Mouse (Mus musculus): ENCODE measurements at regions not wholly inside any gene's neighbourhood (a gene's known extent, or its start where the extent isn't known, plus 50 kb on each side); places are given as distances from the start of the nearest gene placed in this dataset.
A peak's percentile ranks its signal among the peaks of the same experiment; 100 is the strongest.

- Histone ChIP-seq H3K9ac (ENCODE audit: low read length) (no peak overlapping the region), H3K27me3 (ENCODE audit: control insufficient read depth, insufficient read depth, low read length) (no peaks in the 10 kb centered on the region), H3K9me3 (ENCODE audit: control insufficient read depth, low read length) (no peaks in the 10 kb centered on the region), H3K36me3 (ENCODE audit: control insufficient read depth, insufficient read depth, low read length) (no peaks in the 10 kb centered on the region), H3K27ac (replicated peaks in 1 of 2; ENCODE audit: control insufficient read depth in 1 of 2, insufficient read depth in 1 of 2, low read depth in 2 of 2, low read length in 2 of 2) (no peak overlapping the region), H3K4me2 (ENCODE audit: low read length) (no peak overlapping the region), H3K4me3 (ENCODE audit: control insufficient read depth in 1 of 2, insufficient read depth in 1 of 2, low read depth in 1 of 2, low read length in 2 of 2) (no peak overlapping the region), H3K4me1 (ENCODE audit: control insufficient read depth in 2 of 2, insufficient read depth in 2 of 2, low read length in 2 of 2) (no peaks in the 10 kb centered on the region)
- no peak for ATAC-seq (ENCODE audit: insufficient number of reproducible peaks, insufficient read depth, low FRiP score, low read depth)
- 81% methylated on average over 8 of the region's 8 CpGs for WGBS
Measured at GRCm38 (mm10) chr14:105417458-105417960, 159.1 kb downstream of the Ndfip2 start.

- Histone ChIP-seq H3K27me3 (ENCODE audit: control insufficient read depth, insufficient read depth, low read length) (no peaks in the 10 kb centered on the region), H3K27ac (replicated peaks in 1 of 2; ENCODE audit: control insufficient read depth in 1 of 2, insufficient read depth in 1 of 2, low read depth in 2 of 2, low read length in 2 of 2) (no peak overlapping the region), H3K4me1 (ENCODE audit: control insufficient read depth in 2 of 2, insufficient read depth in 2 of 2, low read length in 2 of 2) (no peaks in the 10 kb centered on the region), H3K4me3 (ENCODE audit: control insufficient read depth in 1 of 2, insufficient read depth in 1 of 2, low read depth in 1 of 2, low read length in 2 of 2) (no peak overlapping the region), H3K9ac (ENCODE audit: low read length) (no peak overlapping the region), H3K36me3 (ENCODE audit: control insufficient read depth, insufficient read depth, low read length) (no peaks in the 10 kb centered on the region), H3K9me3 (ENCODE audit: control insufficient read depth, low read length) (no peaks in the 10 kb centered on the region), H3K4me2 (ENCODE audit: low read length) (no peak overlapping the region)
- ATAC-seq (ENCODE audit: insufficient number of reproducible peaks, insufficient read depth, low FRiP score, low read depth), result no peak
- WGBS, result 85% methylated on average over 7 of the region's 7 CpGs
Measured at GRCm38 (mm10) chr14:105416964-105417363, 158.6 kb downstream of the Ndfip2 start.

GRCm38 (mm10) chr14:105404662-105405061, 146.3 kb downstream of the Ndfip2 start:
- peak overlapping the region; percentile 56 to 86; a peak in 3 of 4 replicates for H3K27ac ChIP-seq (replicated peaks in 1 of 2; ENCODE audit: control insufficient read depth in 1 of 2, insufficient read depth in 1 of 2, low read depth in 2 of 2, low read length in 2 of 2)
- no peak overlapping the region for H3K4me3 ChIP-seq (ENCODE audit: control insufficient read depth in 1 of 2, insufficient read depth in 1 of 2, low read depth in 1 of 2, low read length in 2 of 2)
- 74% methylated on average over 2 of the region's 2 CpGs for WGBS
- H3K9ac ChIP-seq (ENCODE audit: low read length), result no peak overlapping the region
- no peaks in the 10 kb centered on the region for H3K36me3 ChIP-seq (ENCODE audit: control insufficient read depth, insufficient read depth, low read length)
- H3K4me2 ChIP-seq (ENCODE audit: low read length), result peak overlapping the region; percentile 31
- peaks cover 8 to 24% of the 10 kb centered on the region in 2 experiments for H3K4me1 ChIP-seq (ENCODE audit: control insufficient read depth in 2 of 2, insufficient read depth in 2 of 2, low read length in 2 of 2)
- no peak for ATAC-seq (ENCODE audit: insufficient number of reproducible peaks, insufficient read depth, low FRiP score, low read depth)
- H3K27me3 ChIP-seq (ENCODE audit: control insufficient read depth, insufficient read depth, low read length), result no peaks in the 10 kb centered on the region
- H3K9me3 ChIP-seq (ENCODE audit: control insufficient read depth, low read length), result no peaks in the 10 kb centered on the region

GRCm38 (mm10) chr14:105404241-105404640, 145.9 kb downstream of the Ndfip2 start:
- Histone ChIP-seq H3K9ac (ENCODE audit: low read length) (no peak overlapping the region), H3K27ac (replicated peaks in 1 of 2; ENCODE audit: control insufficient read depth in 1 of 2, insufficient read depth in 1 of 2, low read depth in 2 of 2, low read length in 2 of 2) (peak overlapping the region; percentile 56 to 86; a peak in 3 of 4 replicates), H3K4me2 (ENCODE audit: low read length) (peak overlapping the region; percentile 37), H3K4me1 (ENCODE audit: control insufficient read depth in 2 of 2, insufficient read depth in 2 of 2, low read length in 2 of 2) (peaks cover 8 to 25% of the 10 kb centered on the region in 2 experiments), H3K27me3 (ENCODE audit: control insufficient read depth, insufficient read depth, low read length) (no peaks in the 10 kb centered on the region), H3K4me3 (ENCODE audit: control insufficient read depth in 1 of 2, insufficient read depth in 1 of 2, low read depth in 1 of 2, low read length in 2 of 2) (no peak overlapping the region), H3K9me3 (ENCODE audit: control insufficient read depth, low read length) (no peaks in the 10 kb centered on the region), H3K36me3 (ENCODE audit: control insufficient read depth, insufficient read depth, low read length) (no peaks in the 10 kb centered on the region)
- ATAC-seq (ENCODE audit: insufficient number of reproducible peaks, insufficient read depth, low FRiP score, low read depth), result peak; percentile 91
- WGBS, result 9% methylated on average over 6 of the region's 6 CpGs

- Histone ChIP-seq H3K4me2 (ENCODE audit: low read length) (no peak overlapping the region), H3K27ac (replicated peaks in 1 of 2; ENCODE audit: control insufficient read depth in 1 of 2, insufficient read depth in 1 of 2, low read depth in 2 of 2, low read length in 2 of 2) (peak overlapping the region; percentile 29 to 86; a peak in 3 of 4 replicates), H3K9ac (ENCODE audit: low read length) (no peak overlapping the region), H3K9me3 (ENCODE audit: control insufficient read depth, low read length) (no peaks in the 10 kb centered on the region), H3K4me3 (ENCODE audit: control insufficient read depth in 1 of 2, insufficient read depth in 1 of 2, low read depth in 1 of 2, low read length in 2 of 2) (no peak overlapping the region), H3K27me3 (ENCODE audit: control insufficient read depth, insufficient read depth, low read length) (no peaks in the 10 kb centered on the region), H3K4me1 (ENCODE audit: control insufficient read depth in 2 of 2, insufficient read depth in 2 of 2, low read length in 2 of 2) (peaks cover 10 to 31% of the 10 kb centered on the region in 2 experiments), H3K36me3 (ENCODE audit: control insufficient read depth, insufficient read depth, low read length) (no peaks in the 10 kb centered on the region)
- ATAC-seq (ENCODE audit: insufficient number of reproducible peaks, insufficient read depth, low FRiP score, low read depth), result no peak
- 29% methylated on average over 9 of the region's 9 CpGs for WGBS
Measured at GRCm38 (mm10) chr14:105403256-105403655, 144.9 kb downstream of the Ndfip2 start.

DNA sequence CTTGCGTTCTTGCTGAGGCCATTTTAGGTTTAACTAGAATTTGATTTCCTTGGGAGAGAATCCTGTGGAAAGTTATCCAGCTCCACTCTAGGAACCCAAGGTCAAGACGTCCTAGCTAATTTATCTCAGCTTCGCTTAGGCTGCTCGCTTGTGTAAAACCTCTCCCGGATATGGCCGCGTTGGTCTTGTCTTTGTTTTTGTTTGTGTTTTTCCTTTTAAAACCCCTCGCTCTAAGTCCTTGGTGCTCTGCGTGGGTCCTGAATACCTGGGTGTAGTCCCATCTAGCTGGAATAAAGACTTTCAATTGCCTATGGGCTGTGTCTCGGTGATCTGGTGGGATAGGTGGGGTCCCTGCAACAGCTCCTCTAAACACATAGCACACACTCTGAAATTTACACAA, 144.2 kb downstream of the Ndfip2 start:
- H3K4me3 ChIP-seq (ENCODE audit: control insufficient read depth in 1 of 2, insufficient read depth in 1 of 2, low read depth in 1 of 2, low read length in 2 of 2), result no peak overlapping the region
- peak overlapping the region in 1 of 2 experiments; percentile 86; a peak in 1 of 4 replicates for H3K27ac ChIP-seq (replicated peaks in 1 of 2; ENCODE audit: control insufficient read depth in 1 of 2, insufficient read depth in 1 of 2, low read depth in 2 of 2, low read length in 2 of 2)
- WGBS, result 91% methylated on average over 10 of the region's 10 CpGs
- ATAC-seq (ENCODE audit: insufficient number of reproducible peaks, insufficient read depth, low FRiP score, low read depth), result no peak
- H3K9ac ChIP-seq (ENCODE audit: low read length), result no peak overlapping the region
- H3K4me2 ChIP-seq (ENCODE audit: low read length), result no peak overlapping the region
- H3K27me3 ChIP-seq (ENCODE audit: control insufficient read depth, insufficient read depth, low read length), result no peaks in the 10 kb centered on the region
- no peaks in the 10 kb centered on the region for H3K36me3 ChIP-seq (ENCODE audit: control insufficient read depth, insufficient read depth, low read length)
- no peaks in the 10 kb centered on the region for H3K9me3 ChIP-seq (ENCODE audit: control insufficient read depth, low read length)
- H3K4me1 ChIP-seq (ENCODE audit: control insufficient read depth in 2 of 2, insufficient read depth in 2 of 2, low read length in 2 of 2), result peaks cover 10 to 33% of the 10 kb centered on the region in 2 experiments

- WGBS, result 20% methylated on average over 8 of the region's 8 CpGs
- Histone ChIP-seq H3K9ac (ENCODE audit: low read length) (peak overlapping the region; percentile 48; the same call in 1 of the 2 replicates), H3K4me3 (ENCODE audit: control insufficient read depth in 1 of 2, insufficient read depth in 1 of 2, low read depth in 1 of 2, low read length in 2 of 2) (0 out of 4 replicates have a peak overlapping the region, but pooled peaks of 1 of the 2 experiments have one; percentile 10), H3K27me3 (ENCODE audit: control insufficient read depth, insufficient read depth, low read length) (no peaks in the 10 kb centered on the region), H3K4me2 (ENCODE audit: low read length) (peak overlapping the region; percentile 57), H3K36me3 (ENCODE audit: control insufficient read depth, insufficient read depth, low read length) (no peaks in the 10 kb centered on the region), H3K4me1 (ENCODE audit: control insufficient read depth in 2 of 2, insufficient read depth in 2 of 2, low read length in 2 of 2) (peaks cover 15 to 30% of the 10 kb centered on the region in 2 experiments), H3K9me3 (ENCODE audit: control insufficient read depth, low read length) (no peaks in the 10 kb centered on the region), H3K27ac (replicated peaks in 1 of 2; ENCODE audit: control insufficient read depth in 1 of 2, insufficient read depth in 1 of 2, low read depth in 2 of 2, low read length in 2 of 2) (0 out of 4 replicates have a peak overlapping the region, but pooled peaks of 1 of the 2 experiments have one; percentile 38)
- no peak; the same call in 1 of the 2 replicates for ATAC-seq (ENCODE audit: insufficient number of reproducible peaks, insufficient read depth, low FRiP score, low read depth)
Measured at GRCm38 (mm10) chr14:105397467-105397866, 139.1 kb downstream of the Ndfip2 start.

Measured in heart, embryonic 14.5 days (tissue).